ENCODE assay signal across 9 mouse cellular contexts in genomic region chr17:44613716-44614715, GRCm38 (mm10).
A peak's percentile ranks its signal among the peaks of the same experiment; 100 is the strongest.
DNase-seq lines count a peak whose midpoint lies in the region; ATAC-seq and TF ChIP-seq lines count a peak whose summit lies in the region.
"Had no signal": no experiment of that assay in that cellular context is flagged by ENCODE, and none has a peak within 500 bp of the region (broad histone marks: within the 10 kb centered on the region; RNA-seq: fewer than 3 reads in every experiment).

No protein-coding gene starts in this region.

- H3K27me3 ChIP-seq in intestine, embryonic 16.5 days (replicated peaks; ENCODE audit: control insufficient read depth, insufficient read depth, low read length) = no peaks in the 10 kb centered on the region
- no peaks in the 10 kb centered on the region; the same call in 1 of the 2 replicates for H3K27me3 ChIP-seq in intestine, postnatal 0 days (replicated peaks; ENCODE audit: control insufficient read depth, insufficient read depth, low read length)
- no peaks in the 10 kb centered on the region for H3K27me3 ChIP-seq in embryonic facial prominence, embryonic 12.5 days
- no peaks in the 10 kb centered on the region for H3K27me3 ChIP-seq in hindbrain, postnatal 0 days (ENCODE audit: insufficient read depth, low read length)
- H3K27me3 ChIP-seq in midbrain, embryonic 13.5 days = no peaks in the 10 kb centered on the region

- no peaks in the 10 kb centered on the region for H3K9me3 ChIP-seq in intestine, embryonic 16.5 days (ENCODE audit: control insufficient read depth, low read length)
- H3K9me3 ChIP-seq in intestine, postnatal 0 days (ENCODE audit: control insufficient read depth) = no peaks in the 10 kb centered on the region
- no peaks in the 10 kb centered on the region for H3K9me3 ChIP-seq in embryonic facial prominence, embryonic 12.5 days
- no peaks in the 10 kb centered on the region for H3K9me3 ChIP-seq in hindbrain, postnatal 0 days (ENCODE audit: low read length)
- H3K9me3 ChIP-seq in midbrain, embryonic 13.5 days = no peaks in the 10 kb centered on the region
- H3K9me3 ChIP-seq: heart, embryonic 13.5 days had no signal

- H3K27ac ChIP-seq in intestine, embryonic 16.5 days (ENCODE audit: low read length) = no peak overlapping the region
- H3K27ac ChIP-seq in intestine, postnatal 0 days (ENCODE audit: low read depth, low read length) = no peak overlapping the region
- H3K27ac ChIP-seq in embryonic facial prominence, embryonic 12.5 days = peak overlapping the region; percentile 9; the same call in 1 of the 2 replicates
- H3K27ac ChIP-seq in hindbrain, postnatal 0 days = no peak overlapping the region; the same call in 1 of the 2 replicates
- no peak overlapping the region for H3K27ac ChIP-seq in midbrain, embryonic 13.5 days
- H3K27ac ChIP-seq: heart, embryonic 13.5 days had no signal

- 0 out of 2 replicates have a peak overlapping the region, but pooled peaks have one; percentile 6 for H3K4me2 ChIP-seq in intestine, embryonic 16.5 days (ENCODE audit: low read depth, low read length)
- H3K4me2 ChIP-seq in intestine, postnatal 0 days (replicated peaks; ENCODE audit: low read depth) = no peak overlapping the region
- no peak overlapping the region for H3K4me2 ChIP-seq in embryonic facial prominence, embryonic 12.5 days (replicated peaks)
- H3K4me2 ChIP-seq in hindbrain, postnatal 0 days (ENCODE audit: low read depth, low read length) = peak overlapping the region; percentile 38
- no peak overlapping the region for H3K4me2 ChIP-seq in midbrain, embryonic 13.5 days (replicated peaks)
- H3K4me2 ChIP-seq: heart, embryonic 13.5 days had no signal

- no peak for ATAC-seq in intestine, embryonic 16.5 days
- ATAC-seq in intestine, postnatal 0 days = no peak
- no peak for ATAC-seq in embryonic facial prominence, embryonic 12.5 days (ENCODE audit: insufficient number of reproducible peaks, insufficient read depth, low FRiP score, low TSS enrichment)
- ATAC-seq in hindbrain, postnatal 0 days = peak; percentile 77
- ATAC-seq in midbrain, embryonic 13.5 days = peak; percentile 50; the same call in 1 of the 2 replicates

- no peak overlapping the region for H3K4me3 ChIP-seq in intestine, embryonic 16.5 days (ENCODE audit: low read length)
- no peak overlapping the region for H3K4me3 ChIP-seq in intestine, postnatal 0 days (ENCODE audit: low read depth, low read length)
- H3K4me3 ChIP-seq in embryonic facial prominence, embryonic 12.5 days = no peak overlapping the region
- no peak overlapping the region for H3K4me3 ChIP-seq in hindbrain, postnatal 0 days (ENCODE audit: low read length)
- H3K4me3 ChIP-seq in midbrain, embryonic 13.5 days (replicated peaks) = no peak overlapping the region
- H3K4me3 ChIP-seq: heart, embryonic 13.5 days had no signal

- no peak for TF ChIP-seq CTCF in intestine, postnatal 0 days (IDR thresholded peaks at IDR 0.05; ENCODE audit: low read depth)
- no peak for TF ChIP-seq CTCF in hindbrain, postnatal 0 days (IDR thresholded peaks at IDR 0.05; ENCODE audit: low read depth)

- peak; percentile 73 for DNase-seq in hindbrain, postnatal 0 days (ENCODE audit: low spot score)
- peak; percentile 49 to 67 for DNase-seq in left cerebral cortex, adult 8-10 months (ENCODE audit: low spot score in 2 of 2)
- peak; percentile 18 for DNase-seq in thymus, postnatal 25 days
- no peak for DNase-seq in adrenal gland, postnatal 14 days

- H3K9ac ChIP-seq in intestine, embryonic 16.5 days (ENCODE audit: low read depth, low read length) = no peak overlapping the region; the same call in 1 of the 2 replicates
- no peak overlapping the region for H3K9ac ChIP-seq in intestine, postnatal 0 days (ENCODE audit: low read depth, low read length)
- no peak overlapping the region for H3K9ac ChIP-seq in embryonic facial prominence, embryonic 12.5 days
- no peak overlapping the region for H3K9ac ChIP-seq in hindbrain, postnatal 0 days (replicated peaks; ENCODE audit: low read length)
- H3K9ac ChIP-seq in midbrain, embryonic 13.5 days (replicated peaks) = no peak overlapping the region
- H3K9ac ChIP-seq: heart, embryonic 13.5 days had no signal

- no peaks in the 10 kb centered on the region for H3K36me3 ChIP-seq in intestine, embryonic 16.5 days (ENCODE audit: control insufficient read depth, insufficient read depth, low read length)
- H3K36me3 ChIP-seq in intestine, postnatal 0 days (ENCODE audit: control insufficient read depth, insufficient read depth) = no peaks in the 10 kb centered on the region
- H3K36me3 ChIP-seq in embryonic facial prominence, embryonic 12.5 days = no peaks in the 10 kb centered on the region
- H3K36me3 ChIP-seq in hindbrain, postnatal 0 days (ENCODE audit: insufficient read depth, low read length) = no peaks in the 10 kb centered on the region
- H3K36me3 ChIP-seq in midbrain, embryonic 13.5 days = no peaks in the 10 kb centered on the region
- H3K36me3 ChIP-seq: heart, embryonic 13.5 days had no signal

- WGBS in intestine, embryonic 16.5 days = 62% methylated on average over 26 of the region's 26 CpGs
- WGBS in intestine, postnatal 0 days = 73% methylated on average over 26 of the region's 26 CpGs
- WGBS in embryonic facial prominence, embryonic 12.5 days = 58% methylated on average over 26 of the region's 26 CpGs
- WGBS in hindbrain, postnatal 0 days = 40% methylated on average over 26 of the region's 26 CpGs
- WGBS in midbrain, embryonic 13.5 days = 57% methylated on average over 26 of the region's 26 CpGs

- H3K4me1 ChIP-seq in intestine, embryonic 16.5 days (ENCODE audit: control insufficient read depth, insufficient read depth, low read length) = peaks cover 4% of the 10 kb centered on the region; the same call in 1 of the 2 replicates
- H3K4me1 ChIP-seq in intestine, postnatal 0 days (replicated peaks; ENCODE audit: control insufficient read depth, insufficient read depth, low read length) = no peaks in the 10 kb centered on the region
- peaks cover 58% of the 10 kb centered on the region for H3K4me1 ChIP-seq in embryonic facial prominence, embryonic 12.5 days
- 0 out of 2 replicates have a peak, but pooled peaks cover 4% of the 10 kb centered on the region for H3K4me1 ChIP-seq in hindbrain, postnatal 0 days (ENCODE audit: insufficient read depth, low read length)
- 0 out of 2 replicates have a peak, but pooled peaks cover 2% of the 10 kb centered on the region for H3K4me1 ChIP-seq in midbrain, embryonic 13.5 days (replicated peaks)

Comparison
In these comparisons a context has a peak if more than half of its experiments do, and no peak if none do; other contexts are left out.
1. H3K4me2 ChIP-seq: peak in intestine, embryonic 16.5 days (single experiment) and hindbrain, postnatal 0 days (single experiment); none in intestine, postnatal 0 days (single experiment), embryonic facial prominence, embryonic 12.5 days (single experiment) and midbrain, embryonic 13.5 days (single experiment).
2. ATAC-seq: peak in hindbrain, postnatal 0 days (single experiment) and midbrain, embryonic 13.5 days (single experiment); none in intestine, embryonic 16.5 days (single experiment), intestine, postnatal 0 days (single experiment) and embryonic facial prominence, embryonic 12.5 days (single experiment).